Mouse (Mus musculus): Measurements from ENCODE around the gene Best3. TPM values are rescaled to one million over a fixed set of nuclear protein-coding genes. Genes with fewer than 3 reads are reported as not detected.

Gene Best3
- total and polyA plus RNA-seq, 3 experiments: 3.2 to 5.9 (median 5.8) TPM

DNA sequence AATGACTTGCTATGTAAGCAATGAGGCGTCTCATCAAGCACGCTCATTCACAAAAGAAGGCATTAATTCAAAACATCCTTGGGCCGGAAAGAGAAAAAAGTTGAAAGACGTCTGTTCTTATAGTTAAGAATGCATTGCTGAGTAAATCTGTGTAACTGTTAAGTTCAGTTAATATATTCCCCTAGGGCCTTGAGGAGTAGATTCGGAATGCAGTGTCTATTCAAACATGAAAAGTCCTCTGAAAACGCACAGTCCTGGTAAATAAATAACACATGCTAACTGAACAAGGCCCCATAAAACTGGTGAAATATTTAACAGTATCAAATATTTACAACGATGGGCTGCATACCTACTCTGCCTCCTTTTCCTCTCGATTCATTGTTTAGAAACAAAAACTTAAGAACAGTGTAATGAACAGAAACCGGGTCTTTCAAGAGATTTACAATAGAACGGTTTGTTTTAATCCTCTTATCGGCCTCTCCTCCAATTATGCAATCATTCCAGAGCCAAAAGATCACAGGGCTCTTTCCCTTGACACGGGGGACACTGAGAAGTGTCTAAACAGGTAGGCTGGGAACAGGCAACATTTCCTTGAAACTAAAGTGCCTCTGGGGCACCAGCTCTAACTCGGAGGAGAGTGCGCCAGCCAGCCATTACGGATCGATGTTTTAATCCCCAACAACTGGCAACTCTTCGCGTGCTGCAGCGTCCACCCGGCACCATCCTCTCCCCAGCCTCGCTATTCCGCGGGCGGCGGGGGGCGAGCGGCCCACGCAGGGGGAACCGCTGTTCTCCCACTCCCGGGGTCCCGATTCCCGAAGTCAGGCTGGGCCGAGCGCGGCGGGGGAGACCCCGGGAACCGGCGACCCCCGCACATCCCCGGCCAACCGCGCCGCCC is 36.8 kb upstream of the Best3 start:
- TF ChIP-seq CTCF (IDR thresholded peaks at IDR 0.05) (no peak), POLR2A (IDR thresholded peaks at IDR 0.05; ENCODE audit: insufficient read depth, low read depth, low read length) (no peak), EP300 (IDR thresholded peaks at IDR 0.05; ENCODE audit: insufficient read depth, low read depth, low read length) (no peak)
- peak overlapping the region; percentile 75 for H3K27ac ChIP-seq
- peak in 1 of 2 experiments; percentile 65 for DNase-seq
- peak overlapping the region; percentile 96 for H3K9ac ChIP-seq (ENCODE audit: low read depth, low read length)
- H3K36me3 ChIP-seq (ENCODE audit: control insufficient read depth, insufficient read depth, low read length): 0 out of 2 replicates have a peak, but pooled peaks cover 3% of the 10 kb centered on the region
- H3K4me1 ChIP-seq (ENCODE audit: control insufficient read depth, insufficient read depth, low read length): peaks cover 2% of the 10 kb centered on the region; the same call in 1 of the 2 replicates
- WGBS: 5% methylated on average over 44 of the region's 44 CpGs
- no peaks in the 10 kb centered on the region; the same call in 1 of the 2 replicates for H3K27me3 ChIP-seq (ENCODE audit: control insufficient read depth, insufficient read depth, low read length)
- peaks cover 2% of the 10 kb centered on the region for H3K79me2 ChIP-seq (replicated peaks; ENCODE audit: control insufficient read depth, insufficient read depth, low read length)
- H3K4me3 ChIP-seq: peak overlapping the region; percentile 65
- intact Hi-C loops (cut with DNase I): loop anchor here (5.0 to 10.0 kb wide), 4 partner anchors 83 to 365 kb away; partner anchors contain the start of genes Cnot2 and Frs2

DNA sequence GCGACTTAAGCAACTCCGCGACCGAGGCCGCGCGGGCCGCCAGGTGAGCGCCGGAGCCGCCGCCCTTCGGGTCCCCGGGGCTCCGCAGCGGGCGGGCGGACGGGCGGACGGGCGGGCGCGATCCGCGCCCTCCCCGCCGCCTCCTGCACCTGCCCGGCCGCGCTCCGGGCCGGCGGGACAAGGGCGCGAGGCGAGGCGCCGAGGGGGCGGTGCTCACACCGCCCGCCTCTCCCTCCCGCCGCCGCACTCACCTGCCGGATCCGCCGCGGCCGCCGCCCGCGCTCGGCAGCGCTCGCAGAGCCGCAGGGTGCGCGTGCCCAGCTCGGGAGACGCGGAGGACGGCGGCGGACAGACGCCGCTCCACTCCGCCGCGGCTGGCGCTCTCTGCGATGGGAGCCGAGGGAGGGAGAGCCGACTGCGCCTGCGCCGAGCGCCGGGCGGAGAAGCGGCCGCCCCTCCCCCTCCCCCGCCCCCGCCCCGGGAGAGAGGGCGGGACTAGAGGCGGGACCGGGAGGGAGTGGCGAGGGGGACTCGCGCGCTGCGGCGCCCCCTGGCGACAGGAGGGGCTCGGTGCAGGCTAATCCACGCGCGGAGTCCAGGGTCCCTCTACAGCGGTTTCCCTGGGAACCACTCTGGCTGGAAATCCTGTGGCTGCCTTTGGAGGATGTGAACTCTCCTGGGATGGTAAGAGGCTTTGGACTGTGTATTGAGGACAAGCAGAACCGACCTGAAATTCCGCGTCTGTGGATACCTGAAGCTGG is 35.9 kb upstream of the Best3 start, which contains the start of gene Rab3ip:
Gene Rab3ip (minus strand): TSS at position 761 of the 761 bp plus-strand sequence.
- Histone ChIP-seq H3K36me3 (ENCODE audit: control insufficient read depth, insufficient read depth, low read length) (0 out of 2 replicates have a peak, but pooled peaks cover 3% of the 10 kb centered on the region), H3K9ac (ENCODE audit: low read depth, low read length) (peak within 1 kb of the TSS; percentile 96), H3K27ac (peak within 1 kb of the TSS; percentile 75), H3K79me2 (replicated peaks; ENCODE audit: control insufficient read depth, insufficient read depth, low read length) (peaks cover 2% of the 10 kb centered on the region), H3K27me3 (ENCODE audit: control insufficient read depth, insufficient read depth, low read length) (no peaks in the 10 kb centered on the region; the same call in 1 of the 2 replicates), H3K4me3 (peak within 1 kb of the TSS; percentile 65), H3K4me1 (ENCODE audit: control insufficient read depth, insufficient read depth, low read length) (peaks cover 2% of the 10 kb centered on the region; the same call in 1 of the 2 replicates)
- intact Hi-C loops (cut with DNase I): loop anchor here (5.0 kb wide), 2 partner anchors 82 to 197 kb away; partner anchors contain the start of gene Frs2
- WGBS: under 1% methylated on average over 81 of the region's 103 CpGs
- no peak; the same call in none of the 2 replicates for TF ChIP-seq CTCF (IDR thresholded peaks at IDR 0.05)
- TF ChIP-seq EP300 (IDR thresholded peaks at IDR 0.05; ENCODE audit: insufficient read depth, low read depth, low read length): no peak
- peak; percentile 59; the same call in 1 of the 2 replicates for TF ChIP-seq POLR2A (IDR thresholded peaks at IDR 0.05; ENCODE audit: insufficient read depth, low read depth, low read length)
- DNase-seq: peak; percentile 93 to 96

DNA sequence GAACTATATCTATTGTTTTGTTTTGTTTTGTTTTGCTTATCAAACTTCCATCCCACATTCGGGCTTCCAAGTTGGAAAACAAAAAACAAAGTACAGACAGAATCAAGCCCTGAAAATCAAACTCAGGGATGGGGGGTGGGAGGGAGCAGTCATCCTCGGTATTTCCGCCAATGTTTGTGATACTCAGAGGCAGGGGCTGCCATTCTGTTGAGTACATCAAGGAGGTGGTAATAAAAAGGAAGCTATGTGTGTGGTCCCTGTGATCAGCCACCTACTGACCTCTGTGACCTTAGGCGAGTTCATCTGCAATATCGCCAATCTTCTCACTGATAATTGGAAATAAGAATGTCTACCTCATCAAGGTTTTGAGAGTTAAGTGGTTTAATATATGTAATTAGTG is 35.2 kb upstream of the Best3 start:
- Histone ChIP-seq H3K79me2 (replicated peaks; ENCODE audit: control insufficient read depth, insufficient read depth, low read length) (peaks cover 2% of the 10 kb centered on the region), H3K9ac (ENCODE audit: low read depth, low read length) (peak overlapping the region; percentile 21; the same call in 1 of the 2 replicates), H3K4me1 (ENCODE audit: control insufficient read depth, insufficient read depth, low read length) (peaks cover 2% of the 10 kb centered on the region; the same call in 1 of the 2 replicates), H3K4me3 (peak overlapping the region; percentile 48), H3K27me3 (ENCODE audit: control insufficient read depth, insufficient read depth, low read length) (no peaks in the 10 kb centered on the region; the same call in 1 of the 2 replicates), H3K27ac (no peak overlapping the region), H3K36me3 (ENCODE audit: control insufficient read depth, insufficient read depth, low read length) (0 out of 2 replicates have a peak, but pooled peaks cover 3% of the 10 kb centered on the region)
- intact Hi-C loops (cut with DNase I): loop anchor here (5.0 kb wide), 2 partner anchors 81 to 196 kb away; partner anchors contain the start of gene Frs2
- DNase-seq: no peak
- TF ChIP-seq CTCF (IDR thresholded peaks at IDR 0.05) (no peak), POLR2A (IDR thresholded peaks at IDR 0.05; ENCODE audit: insufficient read depth, low read depth, low read length) (no peak), EP300 (IDR thresholded peaks at IDR 0.05; ENCODE audit: insufficient read depth, low read depth, low read length) (no peak)
- 25% methylated on average over 5 of the region's 5 CpGs for WGBS

DNA sequence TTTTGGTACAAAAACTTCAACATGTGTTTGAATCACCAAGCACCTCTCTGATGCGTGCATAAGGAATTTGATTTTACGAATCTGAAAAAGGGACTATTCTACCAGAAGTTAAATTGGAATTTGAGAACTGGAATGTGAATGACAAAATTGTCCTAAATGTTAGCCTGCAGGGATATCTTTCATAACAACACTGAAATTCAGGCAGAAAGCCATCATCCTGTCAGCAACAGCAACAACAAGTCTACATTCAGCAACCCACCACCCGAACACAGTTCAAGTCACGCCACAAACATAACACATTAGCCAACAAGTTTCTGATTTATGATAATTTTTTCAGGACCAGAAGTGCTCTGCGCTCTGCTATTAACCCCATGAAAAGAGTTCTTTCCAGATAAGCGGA is 30.9 kb upstream of the Best3 start:
- no peaks in the 10 kb centered on the region for H3K79me2 ChIP-seq (replicated peaks; ENCODE audit: control insufficient read depth, insufficient read depth, low read length)
- TF ChIP-seq POLR2A (IDR thresholded peaks at IDR 0.05; ENCODE audit: insufficient read depth, low read depth, low read length) (no peak), EP300 (IDR thresholded peaks at IDR 0.05; ENCODE audit: insufficient read depth, low read depth, low read length) (no peak), CTCF (IDR thresholded peaks at IDR 0.05) (no peak)
- H3K36me3 ChIP-seq (ENCODE audit: control insufficient read depth, insufficient read depth, low read length): no peaks in the 10 kb centered on the region
- peaks cover 2% of the 10 kb centered on the region; the same call in 1 of the 2 replicates for H3K4me1 ChIP-seq (ENCODE audit: control insufficient read depth, insufficient read depth, low read length)
- 81% methylated on average over 6 of the region's 6 CpGs for WGBS
- DNase-seq: no peak
- no peaks in the 10 kb centered on the region for H3K27me3 ChIP-seq (ENCODE audit: control insufficient read depth, insufficient read depth, low read length)
- H3K27ac ChIP-seq: no peak overlapping the region
- H3K9ac ChIP-seq (ENCODE audit: low read depth, low read length): no peak overlapping the region
- H3K4me3 ChIP-seq: no peak overlapping the region
- intact Hi-C loops (cut with DNase I): no loop called here

DNA sequence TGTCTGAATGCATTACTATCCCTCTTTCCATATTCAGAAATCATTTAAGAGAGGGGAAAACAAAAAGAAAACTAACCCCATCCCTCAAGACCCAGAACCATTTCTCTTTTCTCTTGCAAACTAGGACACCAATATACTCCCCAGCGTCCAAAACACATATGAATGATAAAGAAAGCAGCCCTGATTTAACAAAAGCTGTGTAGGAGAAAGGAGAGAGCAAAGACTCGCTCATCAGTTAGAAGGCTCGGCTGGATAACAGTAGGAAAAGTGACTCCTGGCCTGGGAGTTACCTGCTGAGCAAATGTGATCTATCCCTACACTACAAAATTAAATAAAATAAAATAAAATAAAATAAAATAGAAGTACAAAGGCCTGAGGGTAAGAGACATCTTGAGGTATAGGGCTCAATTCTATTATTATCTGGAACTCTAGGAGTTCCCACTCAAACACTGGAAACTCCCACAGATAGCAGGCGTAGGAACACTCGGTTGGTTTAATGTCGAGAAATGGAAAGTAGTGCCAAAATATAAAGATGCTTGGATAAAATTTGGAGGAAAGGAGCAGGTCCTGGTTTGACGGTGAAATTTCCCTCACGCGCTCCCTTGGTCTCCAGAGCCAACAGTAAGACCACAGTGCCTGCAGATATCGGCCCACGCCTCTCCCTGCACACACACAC is 29.5 kb upstream of the Best3 start:
- Histone ChIP-seq H3K79me2 (replicated peaks; ENCODE audit: control insufficient read depth, insufficient read depth, low read length) (no peaks in the 10 kb centered on the region), H3K27ac (no peak overlapping the region), H3K27me3 (ENCODE audit: control insufficient read depth, insufficient read depth, low read length) (no peaks in the 10 kb centered on the region), H3K9ac (ENCODE audit: low read depth, low read length) (no peak overlapping the region), H3K4me3 (no peak overlapping the region), H3K36me3 (ENCODE audit: control insufficient read depth, insufficient read depth, low read length) (no peaks in the 10 kb centered on the region), H3K4me1 (ENCODE audit: control insufficient read depth, insufficient read depth, low read length) (no peaks in the 10 kb centered on the region)
- no peak for DNase-seq
- 94% methylated on average over 11 of the region's 11 CpGs for WGBS
- intact Hi-C loops (cut with DNase I): no loop called here
- no peak for TF ChIP-seq POLR2A (IDR thresholded peaks at IDR 0.05; ENCODE audit: insufficient read depth, low read depth, low read length)
- no peak for TF ChIP-seq EP300 (IDR thresholded peaks at IDR 0.05; ENCODE audit: insufficient read depth, low read depth, low read length)
- TF ChIP-seq CTCF (IDR thresholded peaks at IDR 0.05): no peak

Measured in heart, adult 2 months (tissue).